19 mouse cellular contexts compared by ENCODE assay signal in the genomic region with DNA sequence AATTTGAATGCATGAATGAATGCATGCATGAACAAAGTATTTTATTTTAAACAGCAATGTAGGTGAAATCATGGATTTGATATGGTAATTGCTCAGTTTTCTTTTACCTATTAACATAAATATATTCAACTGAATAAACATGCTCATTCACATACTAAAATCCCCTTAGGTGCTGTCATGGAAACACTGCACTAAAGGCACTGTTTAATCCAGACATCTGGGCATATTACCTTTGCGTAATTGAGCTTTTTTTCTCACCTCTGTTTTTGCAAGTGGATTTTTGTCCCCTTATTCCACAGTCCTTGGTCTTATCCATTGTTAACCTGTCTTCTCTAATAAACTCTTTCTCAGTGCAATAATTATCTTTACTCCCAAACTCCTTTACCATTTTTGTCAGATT.
"Had no signal": no experiment of that assay in that cellular context is flagged by ENCODE, and none has a peak within 500 bp of the region (broad histone marks: within the 10 kb centered on the region; RNA-seq: fewer than 3 reads in every experiment).

No protein-coding gene starts in this region.

- H3K27ac ChIP-seq: kidney, embryonic 15.5 days; left cerebral cortex, adult 2 months; liver, embryonic 13.5 days; stomach, postnatal 0 days had no signal

- H3K4me2 ChIP-seq: kidney, embryonic 15.5 days; midbrain, embryonic 11.5 days had no signal

- DNase-seq: kidney, adult 11 months; kidney, adult 8-10 months; kidney, postnatal 10 days; kidney, postnatal 36 days; layer of hippocampus, postnatal 36 days; liver, embryonic 13.5 days; lung, adult 2 months; right cerebral cortex, adult 18-20 months; right cerebral cortex, postnatal 14 days; right cerebral cortex, postnatal 4 days; thymus, adult 2 months; thymus, postnatal 14 days; thymus, postnatal 4 days had no signal

- H3K9ac ChIP-seq: kidney, embryonic 15.5 days; liver, embryonic 13.5 days had no signal

- H3K27me3 ChIP-seq: kidney, embryonic 15.5 days; liver, embryonic 13.5 days; megakaryocyte, embryonic 14.5 days had no signal

- H3K4me3 ChIP-seq: kidney, embryonic 15.5 days; left cerebral cortex, adult 2 months; megakaryocyte, embryonic 14.5 days; myocyte had no signal

- H3K9me3 ChIP-seq: kidney, embryonic 15.5 days; liver, embryonic 13.5 days; megakaryocyte, embryonic 14.5 days had no signal

- H3K36me3 ChIP-seq: kidney, embryonic 15.5 days; liver, embryonic 13.5 days had no signal
